Mouse (Mus musculus): ENCODE data around the gene Rap1gap.

- TF ChIP-seq CTCF (IDR thresholded peaks at IDR 0.05; ENCODE audit: low read depth) = no peak
- no peak for TF ChIP-seq EP300 (IDR thresholded peaks at IDR 0.05; ENCODE audit: low read depth)
Observed at GRCm38 (mm10) chr4:137723527-137723926, 59.0 kb downstream of the Rap1gap start.
